Comparison of ENCODE assay signal across 17 mouse cellular contexts in genomic region chr5:114844371-114844770, GRCm38 (mm10). TPM values are rescaled to one million over a fixed set of nuclear protein-coding genes. Genes with fewer than 3 reads are reported as not detected.
"Had no signal": no experiment of that assay in that cellular context is flagged by ENCODE, and none has a peak within 500 bp of the region (broad histone marks: within the 10 kb centered on the region; RNA-seq: fewer than 3 reads in every experiment).

No protein-coding gene starts in this region.

RNA-seq across cellular contexts. Expression of gene 4930519G04Rik, which starts 9.1 kb away (rescaled TPM):
- polyA plus RNA-seq: cerebellum, adult 2 months; embryonic facial prominence, embryonic 10.5 days; embryonic facial prominence, embryonic 11.5 days; embryonic facial prominence, embryonic 12.5 days; embryonic facial prominence, embryonic 14.5 days; embryonic facial prominence, embryonic 15.5 days; forebrain, embryonic 11.5 days; forebrain, embryonic 12.5 days; forebrain, embryonic 13.5 days; forebrain, embryonic 14.5 days; forebrain, embryonic 15.5 days; forebrain, embryonic 16.5 days; forebrain, postnatal 0 days; frontal cortex, adult 2 months; gonadal fat pad, adult 2 months; heart, adult 2 months had no signal

RNA-seq across cellular contexts. Expression of gene Gm9936, which starts 14.1 kb away (rescaled TPM):
- polyA plus RNA-seq: erythroblast, embryonic 14.5 days; gonadal fat pad, adult 2 months; heart, adult 2 months had no signal
